Mouse (Mus musculus) bone marrow macrophage, adult 2 months (primary cell): ENCODE data around the gene Rock2.

Source experiments
- CTCF ChIP-seq: IDR thresholded peaks from 2 replicates; pipeline ENCODE4 v1.5.1; 2012; ENCODE audit warnings: low read depth, mild to moderate bottlenecking, low read length, moderate library complexity
- POLR2A ChIP-seq: IDR thresholded peaks from 2 replicates; pipeline ENCODE4 v1.6.1; 2012; ENCODE audit warnings: mild to moderate bottlenecking, low read depth, low read length, borderline replicate concordance

DNA sequence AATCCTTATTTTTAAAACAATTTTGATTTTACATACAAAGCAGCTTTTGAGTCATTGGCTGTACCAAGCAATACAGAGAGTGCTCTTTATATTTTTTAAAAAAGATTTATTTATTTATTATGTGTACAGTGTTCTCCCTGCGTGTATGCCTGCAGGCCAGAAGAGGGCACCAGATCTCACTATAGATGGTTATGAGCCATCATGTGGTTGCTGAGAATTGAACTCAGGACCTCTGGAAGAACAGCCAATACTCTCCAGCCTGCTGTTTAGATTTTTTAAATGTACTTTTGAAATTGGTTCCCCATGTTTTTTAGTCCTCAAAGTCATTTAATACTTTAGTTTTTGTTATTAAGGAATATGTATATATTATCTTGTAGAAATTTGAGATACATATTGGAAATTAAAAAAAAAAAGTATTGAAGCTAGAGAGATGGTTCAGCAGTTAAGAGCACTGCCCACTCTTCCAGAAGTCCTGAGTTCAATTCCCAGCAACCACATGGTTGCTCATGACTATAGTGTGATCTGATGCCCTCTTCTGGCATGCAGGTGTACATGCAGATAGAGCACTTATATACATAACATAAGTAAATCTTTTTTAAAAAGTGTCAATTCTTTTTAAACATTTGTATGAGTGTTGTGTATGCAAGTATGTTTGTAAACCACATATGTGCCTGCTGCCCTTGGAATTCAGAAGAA lies 13.4 kb downstream of the Rock2 start:
- TF ChIP-seq CTCF (no peak), POLR2A (no peak)
